Mouse (Mus musculus): ENCODE measurements around the gene Ppfia2.

The Ppfia2 gene

DNA sequence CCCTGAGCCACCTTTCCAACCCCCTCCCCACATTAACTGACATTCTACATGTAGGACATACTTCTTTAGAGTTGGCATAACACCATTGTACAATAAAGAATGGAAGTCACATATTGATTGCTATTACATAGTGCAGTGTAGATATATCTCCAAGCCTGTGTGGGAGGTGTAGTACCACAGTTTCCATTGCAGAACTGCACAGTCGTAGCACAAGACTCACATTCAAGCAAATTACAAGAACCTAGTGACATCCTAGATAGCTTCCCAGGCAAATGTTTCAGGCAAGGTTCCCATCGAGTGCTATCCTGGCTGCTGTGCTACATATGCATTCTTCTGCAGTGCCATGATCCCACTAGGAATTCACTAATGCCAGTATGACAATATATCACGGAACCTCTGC lies 200.0 kb downstream of the Ppfia2 start:
- DNase-seq (ENCODE audit: low spot score in 2 of 2), result no peak

GRCm38 (mm10) chr10:106681395-106681794 lies 211.3 kb downstream of the Ppfia2 start:
- no peak for DNase-seq (ENCODE audit: low spot score in 2 of 2)

- no peak for DNase-seq (ENCODE audit: low spot score in 2 of 2)
These were observed 215.4 kb downstream of the Ppfia2 start for GRCm38 (mm10) chr10:106685519-106685918.

DNA sequence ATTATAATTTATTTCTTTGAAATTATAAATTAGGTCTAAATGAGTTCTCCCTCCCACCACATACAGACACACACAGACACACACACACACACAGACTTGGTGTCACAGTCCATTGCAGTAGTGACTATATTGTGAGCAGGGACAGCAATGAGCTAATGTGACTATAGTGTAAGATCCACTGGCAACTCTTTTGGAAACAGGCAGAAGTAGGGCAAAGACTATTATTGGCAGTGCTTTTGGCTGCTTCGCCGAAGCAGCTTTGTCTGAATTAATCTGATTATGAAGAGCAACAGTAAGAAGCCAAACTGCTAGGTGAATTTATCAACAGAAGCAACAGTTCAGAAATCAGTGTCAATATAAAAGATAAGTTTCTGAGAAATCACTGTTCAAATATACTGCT lies 249.8 kb downstream of the Ppfia2 start:
- no peak for DNase-seq (ENCODE audit: low spot score in 2 of 2)

GRCm38 (mm10) chr10:106732265-106732664 lies 262.1 kb downstream of the Ppfia2 start:
- no peak for DNase-seq (ENCODE audit: low spot score in 2 of 2)

DNA sequence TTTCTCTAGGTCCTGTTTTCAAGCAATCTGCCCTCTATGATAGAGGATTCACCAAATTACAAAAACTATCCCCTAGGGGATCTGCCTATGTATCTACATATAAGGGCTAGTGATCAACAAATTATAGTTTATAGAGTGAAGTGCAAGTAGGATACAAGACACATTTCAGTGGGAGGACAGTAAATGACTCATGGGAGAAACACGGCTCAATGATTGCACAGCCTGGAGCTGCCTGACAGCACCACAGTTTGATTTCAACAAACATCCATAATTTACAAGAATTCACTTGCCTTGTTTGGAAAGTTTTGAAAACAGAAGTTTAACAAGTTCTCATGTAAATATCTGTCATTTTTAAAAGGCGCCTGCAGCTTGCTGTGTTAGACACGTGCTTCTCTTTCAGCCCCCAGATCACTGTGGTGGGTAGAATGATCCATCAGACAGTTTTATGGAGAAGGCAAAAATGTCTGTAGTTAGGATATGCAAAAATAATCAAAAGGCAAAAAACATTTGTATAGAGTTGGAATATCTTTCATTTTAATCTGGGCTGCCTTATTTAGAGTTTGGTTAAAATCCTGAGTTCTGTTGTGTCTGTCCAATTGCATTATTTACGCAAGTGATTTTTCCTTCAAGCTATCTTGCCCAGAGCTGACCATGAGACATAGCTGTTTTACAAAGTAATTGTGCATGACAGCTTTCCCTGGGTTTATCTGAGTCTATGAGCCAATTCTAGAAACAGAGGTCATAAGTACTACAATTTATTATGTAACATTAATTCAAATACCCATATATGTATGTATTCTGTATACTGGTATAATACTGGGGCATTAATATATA lies 266.3 kb downstream of the Ppfia2 start:
- no peak for DNase-seq (ENCODE audit: low spot score in 2 of 2)

DNA sequence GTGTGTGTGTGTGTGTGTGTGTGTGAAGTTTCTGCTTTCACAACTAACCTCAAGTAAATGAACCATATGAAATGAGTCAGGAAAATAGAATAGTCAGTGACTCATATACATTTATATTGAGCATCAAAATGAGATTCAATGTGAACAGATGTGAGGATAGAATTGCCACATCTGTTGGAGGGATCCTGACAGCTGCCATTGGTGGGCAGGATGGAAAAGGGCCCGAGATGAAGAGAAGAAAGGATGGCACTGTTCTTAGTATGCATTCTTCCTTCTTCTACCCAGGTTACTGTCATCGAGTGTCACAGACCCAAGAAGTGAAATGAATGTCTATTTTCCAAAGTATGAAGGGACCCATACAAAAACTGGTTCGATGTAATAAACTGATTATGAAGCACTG lies 268.1 kb downstream of the Ppfia2 start:
- no peak for DNase-seq (ENCODE audit: low spot score in 2 of 2)

DNA sequence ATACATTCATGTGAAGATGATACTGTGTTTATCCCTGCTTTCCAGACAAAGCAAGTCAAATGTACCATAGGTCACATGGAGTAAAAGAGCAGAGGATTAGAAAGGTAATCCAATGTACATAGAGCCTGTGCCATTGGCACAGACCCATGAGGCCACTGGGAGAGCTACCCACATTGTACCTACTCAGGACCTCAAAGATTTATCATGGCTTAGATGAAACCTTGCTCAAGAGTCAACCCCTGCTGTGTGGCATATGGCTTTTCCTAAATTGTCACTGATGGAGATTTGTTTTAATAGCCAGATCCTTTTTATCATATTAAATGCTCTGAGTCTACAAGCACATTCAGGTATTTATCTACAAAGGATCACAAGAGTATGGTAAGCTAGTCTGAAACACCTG lies 274.8 kb downstream of the Ppfia2 start:
- DNase-seq (ENCODE audit: low spot score in 2 of 2), result no peak

DNA sequence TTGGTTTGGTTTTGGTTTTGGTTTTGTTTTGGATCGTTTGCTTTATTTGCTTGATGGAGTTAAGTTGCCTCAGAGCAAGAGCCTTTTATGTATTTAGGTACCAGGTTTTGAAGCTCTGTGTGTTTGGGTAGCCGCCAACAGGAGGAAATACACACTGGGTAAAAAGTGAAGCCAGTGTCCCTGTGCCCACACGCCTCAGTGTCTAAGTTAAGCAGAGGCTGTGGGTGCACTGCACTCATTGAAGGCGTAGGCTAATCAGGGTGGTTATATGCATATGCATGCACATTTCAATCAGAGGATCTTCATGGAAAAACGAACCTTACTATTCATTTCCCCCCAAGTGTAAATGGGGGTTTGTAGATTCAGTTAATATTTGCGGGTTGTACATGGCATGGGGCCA lies 290.9 kb downstream of the Ppfia2 start:
- DNase-seq (ENCODE audit: low spot score in 2 of 2), result peak; percentile 23 to 42

- DNase-seq (ENCODE audit: low spot score in 2 of 2), result no peak
These were observed 293.6 kb downstream of the Ppfia2 start for GRCm38 (mm10) chr10:106763785-106764184.

DNA sequence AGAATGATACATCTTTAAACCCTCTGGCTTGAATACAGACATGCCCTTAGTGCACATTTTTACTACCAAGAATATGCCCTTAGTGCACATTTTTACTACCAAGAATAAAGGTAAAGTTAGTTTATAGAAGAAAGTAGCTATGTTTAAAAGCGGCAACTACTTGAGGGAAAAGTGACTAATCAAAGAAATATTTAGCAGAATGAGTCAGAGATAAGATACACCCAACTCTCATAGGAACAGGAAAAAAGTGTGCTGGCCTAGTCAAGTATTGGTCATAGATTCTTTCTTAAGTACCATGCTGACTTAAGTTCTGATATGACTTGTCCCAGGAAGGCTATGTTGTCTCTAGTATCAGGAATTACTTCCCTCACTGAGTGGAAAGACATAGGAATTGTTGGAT lies 305.4 kb downstream of the Ppfia2 start:
- no peak for DNase-seq (ENCODE audit: low spot score in 2 of 2)

GRCm38 (mm10) chr10:106815447-106815846 lies 345.3 kb downstream of the Ppfia2 start:
- DNase-seq (ENCODE audit: low spot score in 2 of 2), result no peak

DNA sequence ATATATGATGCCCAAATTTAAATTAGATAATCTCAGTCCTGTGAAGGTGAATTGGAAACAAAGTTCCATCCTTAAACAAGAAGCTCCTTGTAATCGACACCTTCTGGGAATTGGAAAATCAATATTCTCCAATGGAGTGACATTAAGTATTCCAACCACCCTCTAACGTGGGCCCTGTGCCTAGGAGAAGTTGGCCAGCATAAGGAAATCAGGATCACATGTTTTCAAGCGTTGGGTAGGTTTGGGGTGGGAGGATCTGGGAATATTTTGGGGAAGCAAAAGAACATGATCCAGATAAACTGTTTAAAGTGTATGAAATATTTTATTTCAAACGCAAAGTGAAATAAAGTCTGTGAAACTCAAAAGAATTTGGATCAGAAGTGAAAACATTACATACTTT lies 348.2 kb downstream of the Ppfia2 start:
- no peak for DNase-seq (ENCODE audit: low spot score in 2 of 2)

- DNase-seq (ENCODE audit: low spot score in 2 of 2), result no peak
These were observed 354.1 kb downstream of the Ppfia2 start for GRCm38 (mm10) chr10:106824215-106824614.

DNA sequence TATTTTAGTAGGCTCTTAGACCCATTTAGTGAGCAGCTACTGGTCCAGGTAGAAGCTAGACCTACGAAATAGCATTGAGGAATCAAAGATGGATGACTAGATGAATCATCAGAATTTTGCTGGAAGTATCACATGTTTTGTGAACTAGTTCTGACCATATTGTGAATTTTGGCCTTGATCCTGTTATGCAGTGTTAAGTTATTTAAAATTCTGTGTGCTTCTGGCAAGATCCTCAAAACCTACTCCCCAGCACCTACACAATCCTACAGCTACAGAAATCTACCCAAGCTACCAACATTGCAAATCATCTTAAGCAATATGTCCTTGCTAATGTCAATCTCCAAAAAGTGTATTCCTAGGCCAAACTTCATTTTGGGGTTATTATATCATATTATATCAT lies 368.3 kb downstream of the Ppfia2 start:
- no peak for DNase-seq (ENCODE audit: low spot score in 2 of 2)

DNA sequence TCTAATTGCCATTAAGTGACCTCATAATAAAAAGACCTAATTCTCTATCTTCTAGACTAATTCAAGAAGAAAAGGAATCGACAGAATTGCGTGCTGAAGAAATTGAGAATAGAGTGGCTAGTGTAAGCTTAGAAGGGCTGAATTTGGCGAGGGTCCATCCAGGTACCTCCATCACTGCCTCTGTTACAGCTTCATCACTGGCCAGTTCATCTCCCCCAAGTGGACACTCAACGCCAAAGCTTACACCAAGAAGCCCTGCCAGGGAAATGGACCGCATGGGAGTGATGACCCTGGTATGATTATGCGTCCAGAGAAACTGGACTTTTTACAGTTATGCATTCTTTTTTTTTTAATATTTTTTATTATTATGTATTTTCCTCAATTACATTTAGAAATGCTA lies 388.0 kb downstream of the Ppfia2 start:
- DNase-seq (ENCODE audit: low spot score in 2 of 2), result no peak

DNA sequence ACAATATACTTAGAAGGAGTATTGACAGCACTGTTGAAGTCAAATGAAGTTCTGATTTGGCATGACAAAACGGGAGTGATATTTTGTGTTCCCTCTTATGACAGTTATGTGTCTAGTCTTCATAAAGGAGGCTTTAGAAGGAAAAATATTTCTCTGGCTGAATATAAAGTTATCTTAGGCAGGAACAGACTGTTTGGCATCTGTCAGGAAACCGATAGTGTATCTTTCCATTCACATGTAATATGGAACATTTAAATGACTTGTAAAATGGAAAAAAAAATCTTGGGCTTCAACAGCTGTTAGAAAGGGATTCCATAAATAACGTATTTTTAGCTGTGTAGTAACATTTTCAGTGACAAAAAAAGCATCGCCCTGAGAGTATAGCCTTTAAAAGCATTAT lies 400.1 kb downstream of the Ppfia2 start:
- DNase-seq (ENCODE audit: low spot score in 2 of 2), result no peak

GRCm38 (mm10) chr10:106871847-106872246 lies 401.7 kb downstream of the Ppfia2 start:
- no peak for DNase-seq (ENCODE audit: low spot score in 2 of 2)

- DNase-seq (ENCODE audit: low spot score in 2 of 2), result no peak
These were observed 402.6 kb downstream of the Ppfia2 start for GRCm38 (mm10) chr10:106872714-106873113.

- no peak for DNase-seq (ENCODE audit: low spot score in 2 of 2)
These were observed 411.2 kb downstream of the Ppfia2 start for GRCm38 (mm10) chr10:106881330-106881729.

DNA sequence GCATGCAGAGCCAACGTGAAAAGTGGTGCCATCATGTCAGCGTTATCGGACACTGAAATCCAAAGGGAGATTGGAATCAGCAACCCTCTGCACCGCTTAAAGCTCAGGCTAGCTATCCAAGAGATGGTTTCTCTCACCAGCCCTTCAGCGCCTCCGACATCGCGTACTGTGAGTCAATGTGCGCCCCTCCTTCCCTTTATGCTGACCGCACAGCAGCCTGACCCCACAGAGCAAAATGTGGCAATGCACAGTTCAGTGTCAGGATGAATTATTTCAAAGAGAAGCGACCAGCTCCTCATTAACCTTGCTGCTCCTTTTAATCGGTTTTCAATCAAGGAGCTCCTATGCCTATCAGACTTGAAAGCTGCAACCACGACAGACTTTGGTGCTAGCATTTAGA lies 426.2 kb downstream of the Ppfia2 start:
- no peak for DNase-seq (ENCODE audit: low spot score in 2 of 2)

DNA sequence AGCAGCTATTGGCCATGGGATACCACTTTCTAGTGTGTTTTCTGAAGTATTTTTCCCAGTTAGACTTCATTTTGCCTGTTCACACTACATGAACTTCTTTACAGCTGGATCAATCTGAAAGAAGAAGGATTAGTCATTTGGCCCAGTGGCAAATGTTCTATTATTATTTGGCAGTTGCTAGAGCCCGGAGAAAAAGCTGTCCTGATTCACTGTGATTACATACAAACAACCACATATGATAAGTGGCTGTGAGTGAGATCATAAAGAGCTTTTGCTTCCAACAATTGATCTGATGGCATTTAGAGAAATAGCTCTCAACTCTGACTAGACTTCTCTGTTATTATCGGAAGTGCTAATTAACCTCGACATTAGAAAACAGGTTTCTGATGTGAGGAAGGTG lies 440.0 kb downstream of the Ppfia2 start:
- no peak for DNase-seq (ENCODE audit: low spot score in 2 of 2)

DNA sequence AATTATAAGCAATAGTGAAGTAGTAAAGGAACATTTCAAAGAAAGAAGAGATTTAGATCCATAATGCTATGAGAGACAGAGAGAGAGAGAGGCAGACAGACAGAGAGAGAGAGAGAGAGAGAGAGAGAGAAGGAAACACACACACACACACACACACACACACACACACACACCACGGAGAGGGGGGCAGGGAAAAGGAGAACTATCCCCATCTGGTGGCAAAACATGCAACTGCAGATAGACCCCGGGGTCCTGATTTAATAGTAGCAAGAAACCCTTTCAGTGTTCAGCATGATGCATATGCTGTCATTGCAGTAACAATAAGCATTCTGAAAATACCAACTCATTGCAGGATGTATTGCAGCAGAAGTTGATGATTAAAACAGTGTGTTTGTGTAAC lies 442.9 kb downstream of the Ppfia2 start:
- DNase-seq (ENCODE audit: low spot score in 2 of 2), result no peak

GRCm38 (mm10) chr10:106914275-106914674 lies 444.1 kb downstream of the Ppfia2 start:
- no peak for DNase-seq (ENCODE audit: low spot score in 2 of 2)

All from frontal cortex, postnatal 10 days (tissue).